Mouse (Mus musculus): Measurements from ENCODE around the gene Olfr462. TPM values are rescaled to one million over a fixed set of nuclear protein-coding genes. Genes with fewer than 3 reads are reported as not detected.

Olfr462 gene
- total RNA-seq, 4 experiments from 2014 or later = not detected

- DNase-seq (ENCODE audit: low spot score in 2 of 2) = no peak
Observed at GRCm38 (mm10) chr11:87847884-87848283, 44.2 kb downstream of the Olfr462 start.

DNA sequence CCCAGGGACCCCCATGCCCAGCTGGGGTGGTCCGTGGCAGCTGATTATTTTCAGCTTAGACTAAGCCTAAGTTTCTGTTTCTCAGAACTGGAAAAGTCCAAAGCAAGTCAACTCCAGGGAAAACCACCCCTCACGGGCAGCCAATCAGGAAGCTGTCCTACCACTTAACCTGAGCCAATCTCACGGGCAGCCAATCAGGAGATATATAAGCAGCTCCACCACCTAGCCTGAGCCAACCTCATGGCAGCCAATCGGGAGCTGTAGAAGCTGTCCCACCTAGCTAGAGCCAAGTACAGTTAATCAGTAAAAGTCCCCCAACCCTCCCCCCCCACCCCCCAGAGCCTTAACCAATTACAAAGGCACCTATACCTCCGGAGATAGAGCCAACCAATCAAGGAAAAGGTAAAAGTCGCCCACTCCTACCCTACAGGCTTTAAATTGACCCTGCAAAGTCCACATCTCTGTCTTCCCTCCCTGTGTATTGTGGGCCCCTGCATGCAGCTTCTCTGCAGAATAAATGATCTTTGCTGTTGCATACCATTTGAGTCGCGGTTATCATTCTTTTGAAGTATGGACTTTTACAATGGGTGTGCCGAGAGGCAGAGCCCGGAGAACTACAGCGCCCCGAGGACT lies 45.0 kb downstream of the Olfr462 start:
- no peak for DNase-seq (ENCODE audit: low spot score in 2 of 2)

DNA sequence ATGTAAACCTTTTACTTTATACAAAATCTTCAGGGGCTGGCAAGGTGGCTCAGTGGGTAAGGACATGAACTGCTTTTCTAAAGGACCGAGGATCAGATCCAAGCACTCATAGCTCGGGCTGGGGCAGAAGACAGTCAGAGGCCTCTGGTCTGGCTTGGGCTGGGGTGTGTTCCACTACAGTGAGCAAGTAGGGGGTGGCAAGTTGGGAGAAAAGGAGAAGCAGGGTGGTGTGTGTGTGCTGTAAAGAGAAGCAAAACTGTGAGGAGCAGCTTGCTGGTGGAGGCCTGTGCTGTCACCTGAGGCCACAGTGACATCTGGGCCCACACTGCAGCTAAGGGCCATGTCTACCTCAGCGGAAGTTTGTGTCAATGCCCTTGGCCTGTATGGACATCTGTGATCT lies 50.6 kb downstream of the Olfr462 start:
- DNase-seq (ENCODE audit: low spot score in 2 of 2) = no peak

GRCm38 (mm10) chr11:87840676-87841075 lies 51.4 kb downstream of the Olfr462 start:
- no peak for DNase-seq (ENCODE audit: low spot score in 2 of 2)

Other genes starting within 250 kb of the Olfr462 start
- 1 to 10 TPM; 2.9 to 7.7 (median 4.8) TPM for gene Rnf43, start 229.5 kb downstream of the Olfr462 start, total RNA-seq (2022)
- 10 to 100 TPM; 63.2 to 84.3 (median 76.2) TPM for gene Supt4a, start 154.7 kb downstream of the Olfr462 start, total RNA-seq (2022)
- 100 to 1,000 TPM; 162 to 192 (median 176) TPM for gene Tspoap1, start 131.7 kb downstream of the Olfr462 start, total RNA-seq (2022)
- under 1 TPM in 1 of 4 experiments, not detected in 3; 0.55 TPM for gene Mpo, start 98.7 kb downstream of the Olfr462 start, total RNA-seq (2022)
- under 1 TPM; 0.40 to 0.91 (median 0.69) TPM for gene Lpo, start 64.0 kb downstream of the Olfr462 start, total RNA-seq (2022)
- 1 to 10 TPM; 6.8 to 8.4 (median 8.2) TPM for gene Mks1, start 39.1 kb downstream of the Olfr462 start, total RNA-seq (2022)
- under 1 TPM in 2 of 4 experiments, not detected in 2; 0.19 to 0.23 TPM for gene Epx, start 16.7 kb downstream of the Olfr462 start, total RNA-seq (2022)
- gene Olfr463, start 5.1 kb upstream of the Olfr462 start, total RNA-seq (2022) = not detected
- gene Olfr464, start 28.7 kb upstream of the Olfr462 start, total RNA-seq (2022) = 1 to 10 TPM in 3 of 4 experiments, under 1 TPM in 1; 0.94 to 2.2 (median 1.7) TPM
- gene Dynll2, start 95.3 kb upstream of the Olfr462 start, total RNA-seq (2022) = 100 to 1,000 TPM; 623 to 646 (median 629) TPM
- 100 to 1,000 TPM; 189 to 208 (median 191) TPM for gene Srsf1, start 155.1 kb upstream of the Olfr462 start, total RNA-seq (2022)
- 10 to 100 TPM; 27.9 to 30.8 (median 29.3) TPM for gene Vezf1, start 176.0 kb upstream of the Olfr462 start, total RNA-seq (2022)
- gene Cuedc1, start 205.8 kb upstream of the Olfr462 start, total RNA-seq (2022) = 10 to 100 TPM; 28.0 to 31.8 (median 30.9) TPM